Mouse (Mus musculus) liver, postnatal 0 days (tissue): Measurements from ENCODE around the gene Gm17364. TPM values are rescaled to one million over a fixed set of nuclear protein-coding genes. Genes with fewer than 3 reads are reported as not detected.

Experiments
- ATAC-seq: fragments of 200-750 bp; cut with Nextera tagmentation; 2 replicates; pipeline ENCODE4 v1.8.0; 2017; ENCODE audit warnings: mild to moderate bottlenecking, moderate library complexity
- DNase-seq: peaks from one replicate; pipeline ENCODE4 v3.0.0-alpha.2; 2016
- H3K27ac ChIP-seq: fragments of 300-500 bp; sonication (generic); 2 replicates; pipeline ENCODE4 v1.5.1; 2014; ENCODE audit warnings: antibody characterized with exemption, moderate library complexity, mild to moderate bottlenecking, low read depth
- H3K27me3 ChIP-seq: fragments of 300-500 bp; sonication (generic); 2 replicates; pipeline ENCODE4 v1.6.1; 2014; ENCODE audit warnings: low read length, control low read depth, mixed read lengths; ENCODE audit not compliant: insufficient read depth
- H3K36me3 ChIP-seq: fragments of 300-500 bp; sonication (generic); replicated peaks from 2 replicates; pipeline ENCODE4 v1.6.1; 2014; ENCODE audit warnings: mild to moderate bottlenecking, control low read depth, low read length, moderate library complexity, mixed read lengths; ENCODE audit not compliant: insufficient read depth
- H3K4me1 ChIP-seq: fragments of 300-500 bp; sonication (generic); 2 replicates; pipeline ENCODE4 v1.6.1; 2014; ENCODE audit warnings: antibody characterized with exemption, mild to moderate bottlenecking, control low read depth; ENCODE audit not compliant: insufficient read depth
- H3K4me2 ChIP-seq: fragments of 300-500 bp; sonication (generic); 2 replicates; pipeline ENCODE4 v1.6.1; 2014; ENCODE audit warnings: low read depth, mild to moderate bottlenecking, low read length, moderate library complexity, mixed read lengths
- H3K4me3 ChIP-seq: fragments of 300-500 bp; sonication (generic); 2 replicates; pipeline ENCODE4 v1.5.1; 2014; ENCODE audit warnings: low read depth, low read length
- H3K9ac ChIP-seq: fragments of 300-500 bp; sonication (generic); replicated peaks from 2 replicates; pipeline ENCODE4 v1.6.1; 2014; ENCODE audit warnings: mild to moderate bottlenecking, moderate library complexity
- H3K9me3 ChIP-seq: fragments of 300-500 bp; sonication (generic); 2 replicates; pipeline ENCODE4 v1.6.1; 2016; ENCODE audit warnings: mild to moderate bottlenecking, control low read depth, low read length, mixed read lengths
- CTCF ChIP-seq: sonication (generic); IDR thresholded peaks from 2 replicates; pipeline ENCODE4 v1.5.1; 2016; ENCODE audit warnings: antibody characterized with exemption, low read depth
- EP300 ChIP-seq: IDR thresholded peaks from 2 replicates; pipeline ENCODE4 v1.6.1; 2016; ENCODE audit warnings: antibody characterized with exemption, low read depth, mild to moderate bottlenecking
- WGBS: fragments of 180-500 bp; shearing (Covaris S2); extraction: QIAGEN DNeasy Blood & Tissue Kit; methylation state at CpG from one replicate; pipeline ENCODE4 v1.1.7; 2014; ENCODE audit not compliant: insufficient replicate concordance; 5-methylcytosine and 5-hydroxymethylcytosine counted together
- polyA plus RNA-seq: library from polyadenylated mRNA; unstranded; fragments of >200 nt; fragmentation: Nextera tagmentation; extraction: Ambion mirVana; gene quantifications from 2 replicates; pipeline ENCODE4 v1.2.1, GENCODE M21; 2015

Gene Gm17364
- polyA plus RNA-seq, 1 experiment from 2014 or later, result not detected

DNA sequence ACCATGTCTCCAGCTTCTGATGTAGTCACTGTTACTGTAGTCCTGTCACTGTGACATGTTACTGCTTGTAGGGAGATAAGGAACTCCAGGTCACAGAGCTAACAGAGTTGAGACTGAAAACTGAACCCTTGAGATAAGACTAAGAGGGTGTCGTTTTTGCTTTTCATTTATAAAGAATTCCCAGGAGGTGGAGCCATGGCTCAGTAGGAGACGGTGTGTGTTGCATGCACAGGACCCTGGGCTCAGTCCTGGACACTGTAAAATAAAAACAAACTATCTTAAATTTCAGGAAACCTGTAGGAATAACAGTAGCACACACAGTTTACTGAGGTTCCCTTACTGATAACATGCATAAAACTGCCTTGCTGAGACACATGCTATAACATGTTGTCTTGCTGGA, 24.8 kb upstream of the Gm17364 start:
- DNase-seq (no peak), ATAC-seq (no peak)
- Histone ChIP-seq H3K9me3 (no peaks in the 10 kb centered on the region), H3K27ac (no peak overlapping the region), H3K4me3 (no peak overlapping the region), H3K36me3 (no peaks in the 10 kb centered on the region), H3K27me3 (no peaks in the 10 kb centered on the region), H3K4me1 (no peaks in the 10 kb centered on the region), H3K9ac (no peak overlapping the region), H3K4me2 (no peak overlapping the region)
- no peak for TF ChIP-seq EP300
- no peak for TF ChIP-seq CTCF
- 22% methylated on average over 2 of the region's 2 CpGs for WGBS

GRCm38 (mm10) chr13:41296396-41296795, 22.6 kb upstream of the Gm17364 start:
- TF ChIP-seq EP300 (no peak), CTCF (no peak)
- H3K36me3 ChIP-seq, result no peaks in the 10 kb centered on the region
- H3K4me2 ChIP-seq, result no peak overlapping the region
- DNase-seq (no peak), ATAC-seq (no peak)
- H3K9ac ChIP-seq, result no peak overlapping the region
- H3K9me3 ChIP-seq, result peaks cover 1% of the 10 kb centered on the region; the same call in 1 of the 2 replicates
- H3K27me3 ChIP-seq, result no peaks in the 10 kb centered on the region
- 75% methylated on average over 10 of the region's 10 CpGs for WGBS
- H3K4me3 ChIP-seq, result no peak overlapping the region
- H3K4me1 ChIP-seq, result no peaks in the 10 kb centered on the region
- no peak overlapping the region for H3K27ac ChIP-seq

DNA sequence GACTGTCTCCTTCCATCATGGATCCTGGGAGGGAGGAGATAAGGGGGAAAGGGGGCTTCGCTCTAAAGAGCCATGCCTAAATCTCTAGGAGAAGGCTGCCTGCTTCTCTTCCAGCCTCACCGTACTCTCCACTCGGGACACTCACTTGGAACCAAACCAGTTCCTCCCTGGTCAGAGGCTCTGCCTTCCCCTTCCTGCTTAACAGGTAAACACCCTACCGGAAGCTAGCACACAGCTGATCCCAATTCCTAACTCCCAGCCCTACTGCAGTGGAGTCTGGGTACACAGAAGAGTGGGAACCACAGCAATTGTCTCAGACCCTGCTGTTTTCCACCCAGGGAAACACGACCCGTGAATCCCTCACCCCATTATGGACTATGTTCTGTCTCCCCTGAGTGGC, 22.1 kb upstream of the Gm17364 start:
- Histone ChIP-seq H3K27me3 (no peaks in the 10 kb centered on the region), H3K4me2 (no peak overlapping the region), H3K9me3 (peaks cover 3% of the 10 kb centered on the region; the same call in 1 of the 2 replicates), H3K9ac (no peak overlapping the region), H3K4me3 (no peak overlapping the region), H3K36me3 (no peaks in the 10 kb centered on the region), H3K27ac (no peak overlapping the region), H3K4me1 (no peaks in the 10 kb centered on the region)
- WGBS, result 60% methylated on average over 6 of the region's 6 CpGs
- TF ChIP-seq CTCF (no peak), EP300 (no peak)
- no peak for DNase-seq
- ATAC-seq, result no peak

- 63% methylated on average over 5 of the region's 5 CpGs for WGBS
- no peaks in the 10 kb centered on the region for H3K36me3 ChIP-seq
- H3K27me3 ChIP-seq, result no peaks in the 10 kb centered on the region
- no peaks in the 10 kb centered on the region for H3K4me1 ChIP-seq
- ATAC-seq (no peak), DNase-seq (no peak)
- H3K9me3 ChIP-seq, result peaks cover 3% of the 10 kb centered on the region; the same call in 1 of the 2 replicates
- no peak overlapping the region for H3K27ac ChIP-seq
- no peak for TF ChIP-seq CTCF
- TF ChIP-seq EP300, result no peak
- no peak overlapping the region for H3K4me2 ChIP-seq
- no peak overlapping the region for H3K9ac ChIP-seq
- H3K4me3 ChIP-seq, result no peak overlapping the region
Measured at GRCm38 (mm10) chr13:41293595-41293994, 19.8 kb upstream of the Gm17364 start.

DNA sequence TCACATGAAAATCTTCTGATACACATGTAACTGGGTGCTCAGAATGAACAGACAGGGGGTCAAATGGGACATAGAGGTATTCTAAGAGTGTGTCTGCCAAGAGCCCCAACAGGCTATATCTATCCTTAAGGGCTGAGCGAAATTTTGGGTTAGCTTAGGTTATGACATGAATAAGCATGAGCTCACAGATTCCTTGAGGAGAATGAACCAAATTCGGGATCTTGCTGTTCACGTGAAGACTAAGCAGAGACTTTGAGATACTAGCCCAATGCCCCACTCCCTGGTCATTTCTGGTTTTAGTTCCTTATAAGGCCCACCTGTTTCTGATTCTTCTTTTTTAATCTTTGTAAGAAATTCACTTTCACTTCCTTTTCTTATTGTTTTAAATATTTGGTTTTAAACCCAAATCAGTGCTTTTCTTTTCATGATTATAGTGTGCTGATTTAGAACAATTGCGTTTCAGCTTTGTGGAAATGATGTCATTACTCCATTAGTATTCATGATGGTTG, 17.7 kb upstream of the Gm17364 start:
- H3K4me3 ChIP-seq, result no peak overlapping the region
- no peak for DNase-seq
- peaks cover 3% of the 10 kb centered on the region; the same call in 1 of the 2 replicates for H3K9me3 ChIP-seq
- H3K4me2 ChIP-seq, result no peak overlapping the region
- H3K27ac ChIP-seq, result no peak overlapping the region
- TF ChIP-seq EP300, result no peak
- no peak for TF ChIP-seq CTCF
- 72% methylated on average over 4 of the region's 4 CpGs for WGBS
- no peaks in the 10 kb centered on the region for H3K27me3 ChIP-seq
- no peaks in the 10 kb centered on the region for H3K36me3 ChIP-seq
- H3K9ac ChIP-seq, result no peak overlapping the region
- ATAC-seq, result no peak
- H3K4me1 ChIP-seq, result no peaks in the 10 kb centered on the region

GRCm38 (mm10) chr13:41286285-41286684, 12.5 kb upstream of the Gm17364 start:
- ATAC-seq (no peak), DNase-seq (no peak)
- Histone ChIP-seq H3K4me2 (no peak overlapping the region), H3K4me3 (no peak overlapping the region), H3K9me3 (peaks cover under 1% of the 10 kb centered on the region; the same call in 1 of the 2 replicates), H3K9ac (no peak overlapping the region), H3K27me3 (no peaks in the 10 kb centered on the region), H3K27ac (no peak overlapping the region), H3K4me1 (no peaks in the 10 kb centered on the region), H3K36me3 (no peaks in the 10 kb centered on the region)
- 65% methylated on average over 3 of the region's 3 CpGs for WGBS
- TF ChIP-seq EP300 (no peak), CTCF (no peak)

DNA sequence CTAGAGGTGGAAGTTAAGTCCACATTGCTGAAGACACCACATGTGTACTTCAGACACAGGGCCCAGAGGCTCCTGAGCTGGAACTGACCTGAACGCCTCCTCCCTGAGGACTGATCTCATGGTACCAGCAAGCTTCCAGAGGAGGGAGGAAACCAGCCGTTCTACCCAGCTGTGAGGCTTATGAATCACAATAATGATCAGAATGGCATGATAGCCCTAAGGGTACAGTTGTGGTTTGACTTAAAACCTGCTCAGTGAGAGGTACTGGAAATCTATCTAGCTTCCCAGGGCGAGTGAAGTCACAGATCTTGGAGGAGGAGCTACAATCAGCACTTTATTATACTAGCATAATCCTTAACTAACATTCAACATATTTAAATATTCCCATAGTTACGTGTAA, 11.7 kb upstream of the Gm17364 start:
- DNase-seq, result no peak
- no peak for ATAC-seq
- 75% methylated on average over 4 of the region's 4 CpGs for WGBS

More for the DNA sequence above, 11.7 kb upstream of the Gm17364 start:
- H3K4me3 ChIP-seq, result no peak overlapping the region
- no peaks in the 10 kb centered on the region for H3K4me1 ChIP-seq
- no peaks in the 10 kb centered on the region for H3K36me3 ChIP-seq
- no peaks in the 10 kb centered on the region for H3K9me3 ChIP-seq
- H3K9ac ChIP-seq, result no peak overlapping the region
- no peak overlapping the region for H3K4me2 ChIP-seq
- H3K27me3 ChIP-seq, result no peaks in the 10 kb centered on the region
- H3K27ac ChIP-seq, result no peak overlapping the region
- no peak for TF ChIP-seq EP300
- no peak for TF ChIP-seq CTCF
